Mouse (Mus musculus) 416B (cell line): ENCODE results near the gene Zfp493.
"Not testable (repeated sequence)": the region's sequence is repeated elsewhere in the genome, so short reads cannot be mapped to it uniquely, and the experiment has no call there.

Source experiments
- DNase-seq: peaks from one replicate; pipeline ENCODE4 v3.0.0; 2011; ENCODE audit warnings: low read depth

Zfp493 gene

GRCm38 (mm10) chr13:67779265-67780221 lies at the start of gene Zfp493:
Zfp493 (plus strand) TSS chr13:67779693.
- peak; percentile 90 for DNase-seq

DNA sequence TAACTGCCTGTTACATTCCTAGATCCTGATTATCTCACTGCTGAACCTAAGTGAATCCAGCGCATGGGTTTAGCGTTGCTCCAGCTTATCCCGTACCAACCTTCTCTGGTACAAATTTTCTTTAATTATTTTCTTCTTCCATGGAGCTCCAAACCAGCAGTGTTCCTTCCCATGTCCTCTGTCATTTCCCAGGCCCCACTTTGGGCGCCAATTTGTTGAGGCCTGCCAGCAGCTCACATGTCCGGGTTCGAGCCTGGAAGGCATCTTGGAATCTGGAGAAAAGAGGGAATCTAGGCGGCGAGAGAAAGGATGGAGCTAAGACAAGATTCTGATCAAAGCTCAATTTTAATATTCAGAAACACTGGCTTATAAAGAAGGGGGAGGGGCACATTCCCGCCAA lies 45.1 kb upstream of the Zfp493 start:
- not testable (repeated sequence) for DNase-seq

DNA sequence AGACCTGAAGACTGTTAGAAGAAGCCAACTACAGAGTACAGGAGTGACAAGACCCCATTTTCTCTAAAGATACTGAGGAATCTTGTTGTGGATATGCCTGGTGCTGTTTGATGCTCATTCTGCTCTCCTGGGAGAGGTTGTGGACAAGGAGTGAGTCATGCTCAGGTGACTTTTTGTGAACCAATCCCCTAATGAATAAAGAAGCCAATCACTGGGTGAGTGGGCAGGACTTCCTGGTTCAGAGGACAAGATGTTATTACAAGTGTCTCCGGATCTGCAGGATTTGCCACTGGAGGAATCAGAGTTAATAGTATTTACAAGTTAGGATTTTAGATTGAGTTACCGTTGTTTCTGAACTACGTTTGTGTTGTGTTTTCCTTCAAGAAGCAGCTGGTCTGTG lies 36.6 kb upstream of the Zfp493 start:
- no peak for DNase-seq

DNA sequence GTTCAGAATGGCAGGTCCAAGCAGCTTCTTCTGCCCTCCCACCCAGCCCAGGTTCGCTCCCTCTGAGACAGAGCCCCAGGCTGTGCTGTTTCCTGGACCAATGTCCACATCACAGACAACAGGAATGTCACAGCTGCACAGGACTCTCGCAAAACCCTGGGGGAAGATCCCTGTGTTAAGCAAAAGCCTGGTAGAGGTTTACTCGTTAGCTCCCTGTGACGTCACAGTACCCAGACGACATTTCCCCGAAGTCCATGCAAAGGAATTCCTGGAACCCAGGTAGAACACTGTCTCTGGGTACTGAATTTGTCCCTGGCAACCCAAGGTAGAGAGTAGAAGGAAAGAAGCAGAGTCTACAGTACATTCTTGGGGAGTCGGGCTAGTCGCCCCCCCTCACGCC lies 35.6 kb upstream of the Zfp493 start:
- DNase-seq = no peak

DNA sequence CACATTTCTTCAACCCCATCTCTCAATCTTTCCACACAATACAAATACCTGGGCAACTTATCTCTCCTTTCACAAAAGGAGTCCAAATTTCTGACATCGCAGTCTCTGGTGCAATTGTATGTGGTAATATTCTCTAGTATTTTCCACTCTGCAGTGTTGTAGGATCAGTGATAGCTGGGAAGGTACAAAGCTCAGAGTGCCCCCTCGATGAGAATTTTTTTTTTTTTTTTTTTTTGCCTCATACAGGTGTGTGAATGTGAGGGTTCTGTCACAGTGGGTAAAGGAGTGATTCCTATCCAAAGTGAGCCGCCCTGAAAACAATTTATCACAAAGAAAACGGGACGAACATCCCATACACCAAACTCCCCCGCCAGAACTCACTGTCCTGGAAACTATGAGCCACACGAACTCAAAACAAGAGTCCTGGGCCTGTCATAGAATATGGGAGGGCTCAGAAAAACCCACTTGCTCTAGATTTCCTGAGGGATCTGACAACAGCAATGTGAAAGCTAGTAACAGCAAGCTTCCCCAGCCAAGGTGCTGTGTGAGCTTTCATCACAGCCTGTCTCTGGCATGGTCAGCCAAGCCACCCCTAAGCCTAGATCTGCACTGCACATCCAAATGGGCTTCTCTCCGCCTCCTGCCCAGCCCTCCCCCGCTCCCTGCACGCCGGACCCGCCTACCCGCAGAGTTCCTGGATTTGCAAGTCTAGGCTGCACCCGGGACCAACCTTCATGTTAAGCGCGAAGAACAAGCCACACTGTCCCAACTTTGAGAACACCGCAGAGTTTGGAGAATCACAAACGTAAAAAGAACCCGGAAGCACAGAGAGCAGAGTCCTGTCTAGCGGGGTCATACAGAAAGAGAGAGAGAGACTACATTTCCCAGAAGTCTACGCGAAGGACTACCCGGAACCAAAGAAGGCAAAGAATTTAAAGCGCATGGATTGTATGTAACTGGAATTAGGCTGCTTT lies 24.9 kb upstream of the Zfp493 start, which contains the start of gene Zfp85:
TSS of gene Zfp85 (minus strand) at position 896 of the 974 bp plus-strand sequence.
- DNase-seq = peak; percentile 86

DNA sequence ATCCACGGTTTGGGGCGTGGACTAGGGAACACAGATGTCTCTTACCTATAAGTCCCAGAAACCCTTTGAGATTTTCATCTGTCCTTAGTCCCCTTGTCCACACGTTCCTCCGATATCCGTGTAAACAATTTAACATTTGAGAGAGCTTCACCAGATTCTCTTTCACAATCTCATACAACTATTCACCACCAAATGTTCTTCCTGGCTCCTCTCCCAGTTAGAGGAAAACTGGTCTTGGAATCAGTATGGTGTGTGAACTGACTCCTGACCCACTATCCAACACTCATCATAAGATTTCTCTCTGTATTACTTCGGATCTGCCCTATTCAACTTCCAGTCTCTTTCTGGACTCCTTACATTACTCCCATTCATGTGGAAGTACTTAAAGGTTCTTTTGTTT lies 23.7 kb upstream of the Zfp493 start:
- DNase-seq = no peak

DNA sequence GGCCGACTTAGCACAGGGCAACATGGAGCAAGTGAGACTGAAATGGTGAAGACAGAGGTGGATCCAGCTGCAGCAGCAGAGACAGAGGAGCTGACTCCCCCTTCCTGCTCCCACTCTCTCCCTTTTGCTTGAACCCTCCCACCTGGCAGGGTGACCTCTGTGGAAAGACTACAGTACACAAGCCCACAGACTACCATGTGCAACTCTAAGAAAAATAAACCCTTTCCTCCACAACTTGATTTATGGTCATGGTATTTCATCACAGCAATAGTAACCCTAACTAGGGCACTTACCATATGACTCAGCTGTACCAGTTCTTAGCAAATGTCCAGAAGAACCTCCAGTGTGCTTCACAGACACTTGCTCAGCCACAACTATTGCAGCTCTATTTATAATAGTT lies 19.5 kb upstream of the Zfp493 start:
- DNase-seq = peak; percentile 47

DNA sequence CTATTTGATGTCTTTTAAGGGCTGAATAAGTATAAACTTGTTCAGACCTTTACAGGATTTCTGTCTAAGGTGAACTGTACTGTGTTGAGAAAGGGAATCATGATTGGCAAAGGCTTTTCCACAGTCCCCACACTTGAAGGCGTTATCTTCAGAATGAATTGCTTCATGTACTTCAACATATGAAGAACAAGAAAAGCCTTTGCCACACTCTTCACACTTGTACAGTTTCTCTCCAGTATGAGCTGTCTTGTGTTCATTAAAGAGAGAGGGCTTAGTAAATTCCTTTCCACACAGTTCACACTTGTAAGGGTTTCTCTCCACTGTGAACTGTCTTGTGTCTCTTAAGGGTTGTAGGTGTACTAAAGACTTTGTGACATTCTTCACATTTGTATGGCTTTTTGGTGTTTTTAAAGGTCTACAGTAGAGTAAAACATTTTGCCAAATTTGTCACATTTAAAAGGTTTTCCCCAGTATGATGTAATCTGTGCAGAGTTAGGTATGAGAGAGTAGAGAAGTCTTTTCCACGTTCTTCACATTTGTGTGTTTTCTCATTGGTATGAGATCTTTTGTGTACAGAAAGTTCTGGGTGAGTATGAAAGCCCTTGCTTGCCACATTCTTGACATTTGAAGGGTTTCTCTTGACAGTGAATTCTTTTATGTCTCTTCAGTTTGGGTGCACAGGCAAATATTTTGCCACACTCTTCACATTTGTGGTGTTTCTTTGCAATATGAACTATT lies 16.3 kb upstream of the Zfp493 start:
- DNase-seq = no peak

DNA sequence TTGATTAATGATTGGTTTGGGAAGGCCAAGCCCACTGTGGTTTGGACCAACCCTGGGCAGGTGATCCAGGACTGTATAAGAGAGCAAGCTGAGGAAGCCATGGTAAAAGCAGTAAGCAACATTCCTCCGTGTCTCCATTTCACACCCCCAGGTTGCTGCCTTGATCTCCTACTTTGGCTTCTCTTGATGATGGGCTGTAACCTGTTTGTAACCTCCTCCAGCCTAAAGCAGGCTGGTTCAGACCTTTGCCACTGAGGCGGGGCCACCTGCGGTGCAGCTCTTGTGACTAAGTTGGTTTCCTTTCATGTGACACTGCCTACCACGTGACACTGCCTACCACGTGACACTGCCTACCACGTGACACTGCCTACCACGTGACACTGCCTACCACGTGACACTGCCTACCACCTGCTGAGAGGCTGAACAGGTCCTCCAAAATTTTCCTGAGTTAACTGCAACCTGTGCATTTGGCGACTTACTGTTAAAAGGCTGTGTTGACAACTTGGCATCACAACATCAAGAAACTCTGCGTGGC lies 12.5 kb downstream of the Zfp493 start:
- no peak for DNase-seq

DNA sequence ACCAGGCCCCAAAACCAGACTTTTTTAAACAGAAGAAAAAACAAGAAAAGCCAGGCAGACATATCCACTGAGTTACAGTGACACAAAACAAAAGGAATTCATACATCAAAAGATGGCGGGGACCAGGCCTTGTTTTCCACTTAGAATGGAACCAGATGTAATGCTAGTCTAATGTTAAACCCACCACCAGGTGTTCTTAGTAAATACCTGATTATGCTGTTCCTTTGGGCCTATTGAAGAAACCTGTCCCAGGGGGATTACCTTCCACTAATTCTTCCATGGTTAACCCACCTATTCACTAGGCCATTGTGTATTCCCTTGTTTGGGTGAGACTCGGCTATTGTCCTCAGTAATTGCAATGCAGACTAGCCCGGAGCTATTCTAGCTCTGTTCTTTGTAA lies 19.1 kb downstream of the Zfp493 start:
- no peak for DNase-seq

DNA sequence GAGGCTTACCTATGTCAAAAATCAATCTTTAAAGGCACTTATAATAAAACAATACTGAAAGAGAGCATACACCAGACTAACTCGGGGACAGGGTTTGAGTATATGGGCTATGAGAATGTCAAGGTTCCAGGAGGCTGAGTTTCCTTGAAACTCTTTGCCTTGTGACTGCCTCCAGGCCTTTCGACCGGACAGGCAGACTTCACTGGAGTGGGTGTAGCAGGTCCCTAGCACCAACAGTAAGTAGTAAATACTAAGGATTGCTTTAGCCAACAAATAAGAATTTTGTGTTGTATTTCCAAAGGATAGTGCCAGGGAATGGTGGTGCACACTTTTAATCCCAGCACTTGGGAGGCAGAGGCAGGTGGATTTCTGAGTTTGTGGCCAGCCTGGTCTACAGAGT lies 19.7 kb downstream of the Zfp493 start:
- not testable (repeated sequence) for DNase-seq

DNA sequence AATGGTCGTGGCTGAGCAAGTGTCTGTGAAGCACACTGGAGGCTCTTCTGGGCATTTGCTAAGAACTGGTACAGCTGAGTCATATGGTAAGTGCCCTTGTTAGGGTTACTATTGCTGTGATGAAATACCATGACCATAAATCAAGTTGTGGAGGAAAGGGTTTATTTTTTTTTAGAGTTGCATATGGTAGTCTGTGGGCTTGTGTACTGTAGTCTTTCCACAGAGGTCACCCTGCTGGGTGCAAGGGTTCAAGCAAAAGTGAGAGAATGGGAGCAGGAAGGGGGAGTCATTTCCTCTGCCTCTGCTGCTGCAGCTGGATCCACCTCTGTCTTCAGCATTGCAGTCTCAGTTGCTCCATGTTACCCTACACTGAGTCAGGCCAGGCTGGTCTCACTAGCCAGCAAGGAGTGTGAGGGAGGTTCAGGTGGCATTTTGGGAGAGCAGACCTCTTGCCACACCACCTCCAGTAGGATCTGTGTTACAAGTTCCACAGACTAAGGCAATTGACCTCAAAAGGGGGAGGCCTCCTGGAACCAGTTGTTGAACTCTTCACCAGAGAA lies 32.2 kb downstream of the Zfp493 start:
- peak; percentile 69 for DNase-seq

DNA sequence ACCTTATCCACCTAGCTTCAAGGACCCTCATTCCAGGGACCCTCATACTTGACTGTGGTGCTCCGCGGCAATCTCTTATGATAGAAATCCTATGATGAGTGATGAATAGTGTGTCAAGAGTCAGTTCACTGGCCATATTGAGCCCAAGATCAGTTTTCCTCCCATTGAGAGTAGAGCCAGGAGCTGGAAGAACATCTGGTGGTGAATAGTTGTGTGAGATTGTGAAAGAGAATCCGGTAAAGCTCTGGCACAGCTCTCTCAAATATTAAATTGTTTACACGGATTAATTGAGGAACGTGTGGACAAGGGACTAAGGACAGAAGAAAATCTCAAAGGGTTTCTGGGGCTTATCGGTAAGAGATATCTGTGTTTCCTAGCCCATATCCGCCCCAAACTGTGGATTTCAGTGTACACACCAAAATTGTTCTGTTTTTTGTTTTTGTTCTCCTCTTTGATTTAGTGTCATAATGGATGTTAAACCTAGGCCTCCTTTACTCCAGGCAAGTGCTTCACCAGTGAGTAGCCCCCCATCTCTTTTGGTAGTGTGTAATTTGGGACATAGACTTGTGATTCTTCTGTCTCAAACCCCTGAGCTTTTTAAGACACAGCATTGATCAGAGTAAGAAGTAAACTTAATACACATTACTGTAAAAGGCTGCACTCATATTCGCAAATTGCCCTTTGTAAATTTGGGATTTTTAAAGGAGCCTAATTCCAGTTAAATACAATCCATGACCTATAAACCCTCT lies 33.6 kb downstream of the Zfp493 start:
- no peak for DNase-seq

DNA sequence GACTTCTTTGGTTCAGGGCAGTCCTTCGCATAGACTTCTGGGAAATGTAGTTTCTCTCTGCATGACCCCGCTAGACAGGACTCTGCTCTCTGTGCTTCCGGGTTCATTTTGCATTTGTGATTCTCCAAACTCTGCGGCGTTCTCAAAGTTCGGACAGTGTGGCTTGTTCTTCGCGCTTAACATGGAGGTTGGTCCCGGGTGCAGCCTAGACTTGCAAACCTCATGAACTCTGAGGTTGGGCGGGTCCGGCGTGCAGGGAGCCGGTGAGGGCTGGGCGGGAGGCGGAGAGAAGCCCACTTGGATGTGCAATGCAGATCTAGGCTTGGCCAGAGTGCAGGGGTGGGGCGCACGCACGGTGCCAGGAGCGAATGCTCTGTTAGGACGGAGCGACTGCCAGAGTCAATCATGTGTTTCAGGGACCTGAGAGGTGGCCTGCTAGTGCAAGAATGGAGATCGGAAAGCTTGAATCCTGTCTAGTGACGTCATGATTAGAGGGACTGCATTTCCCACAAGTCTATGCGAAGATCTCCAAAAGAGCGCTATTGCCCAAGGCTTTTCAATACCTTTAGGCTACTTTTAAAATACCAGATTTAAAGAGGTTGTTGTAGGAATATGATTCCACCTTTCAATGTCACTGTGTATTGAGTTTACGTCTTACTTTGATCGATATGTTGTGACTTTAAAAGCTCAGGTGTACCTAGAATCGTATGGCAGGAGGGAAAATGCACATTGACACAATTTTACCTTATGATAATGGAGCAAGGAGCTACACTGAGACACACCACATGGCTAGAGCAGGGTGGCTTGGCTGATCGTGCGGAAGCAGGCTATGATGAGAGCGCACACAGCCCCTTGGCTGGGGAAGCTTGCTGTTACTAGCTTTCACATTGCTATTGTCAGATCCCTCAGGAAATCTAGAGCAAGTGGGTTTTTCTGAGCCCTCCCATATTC lies 34.5 kb downstream of the Zfp493 start, which contains the start of gene Zfp273:
TSS of gene Zfp273 (plus strand) at position 31 of the 951 bp plus-strand sequence.
- peak; percentile 94 for DNase-seq

DNA sequence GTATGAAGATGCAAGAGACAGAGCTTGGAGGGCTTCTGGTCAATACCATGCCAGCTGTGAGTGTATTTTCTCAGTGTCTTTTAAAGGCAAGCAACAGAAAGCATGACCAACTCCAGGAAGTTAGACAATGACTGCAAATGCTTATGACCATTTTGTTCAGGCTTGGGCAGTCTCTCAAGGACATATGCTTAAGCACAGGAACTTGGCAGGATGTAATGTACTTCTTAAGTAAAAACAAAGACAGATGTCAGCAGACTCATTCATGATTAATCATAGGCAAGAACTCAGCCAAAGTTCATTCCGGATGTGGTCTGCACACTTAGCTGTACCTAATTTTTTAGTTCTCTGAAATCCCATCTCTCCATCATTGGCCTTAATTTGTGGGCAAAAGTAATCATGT lies 39.1 kb downstream of the Zfp493 start:
- peak; percentile 94 for DNase-seq

DNA sequence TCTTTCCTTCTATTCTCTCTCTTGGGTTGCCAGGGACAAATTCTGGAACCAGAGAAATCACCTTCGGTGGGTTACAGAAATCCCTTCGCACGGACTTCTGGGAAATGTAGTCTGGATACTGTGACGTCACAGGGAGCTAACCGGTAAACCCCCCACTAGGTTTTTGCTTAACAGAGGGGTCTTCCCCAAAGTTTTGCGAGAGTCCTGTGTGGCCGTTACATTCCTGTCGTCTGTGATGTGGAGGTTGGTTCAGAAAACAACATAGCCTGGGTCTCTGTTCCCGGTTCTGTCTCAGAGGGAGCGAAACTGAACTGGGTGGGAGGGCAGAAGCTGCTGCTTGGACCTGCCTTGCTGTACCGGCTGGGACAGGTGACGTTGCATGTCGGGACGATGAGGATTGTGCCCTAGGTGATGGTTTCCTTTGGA lies 51.4 kb downstream of the Zfp493 start, which contains the start of gene Gm10037:
TSS of gene Gm10037 (plus strand) at position 196 of the 426 bp plus-strand sequence.
- no peak for DNase-seq

GRCm38 (mm10) chr13:67833137-67833536 lies 53.6 kb downstream of the Zfp493 start:
- DNase-seq = not testable (repeated sequence)
